Mouse (Mus musculus): Measurements from ENCODE around the gene Csrp1. TPM values are rescaled to one million over a fixed set of nuclear protein-coding genes. Genes with fewer than 3 reads are reported as not detected.
A peak's percentile ranks its signal among the peaks of the same experiment; 100 is the strongest.

The Csrp1 gene
- total RNA-seq, 4 experiments from 2014 or later, result 242 to 284 (median 250) TPM

DNA sequence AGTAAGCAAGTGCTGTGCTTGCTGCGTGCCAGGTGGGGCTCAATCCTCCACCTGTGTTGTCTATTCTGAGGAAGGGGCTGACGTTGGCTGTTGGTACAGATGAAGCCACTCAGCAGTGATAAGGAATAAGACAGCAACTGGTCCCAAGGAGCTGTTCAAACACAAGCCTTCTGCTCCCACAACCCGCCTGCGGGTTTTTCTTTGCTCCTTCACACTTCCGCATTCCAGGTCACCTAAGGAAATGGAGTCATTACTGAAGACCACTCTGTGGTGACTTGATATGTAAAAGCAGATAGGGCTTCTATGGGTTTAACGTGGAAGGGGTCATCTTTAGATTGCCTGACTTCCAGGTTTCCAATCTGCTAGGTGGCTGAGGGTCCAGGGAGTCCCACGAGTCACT is 11.5 kb downstream of the Csrp1 start:
- no peak for DNase-seq (ENCODE audit: low spot score in 2 of 2)

GRCm38 (mm10) chr1:135731897-135732684 is 12.2 kb downstream of the Csrp1 start:
- DNase-seq (ENCODE audit: low spot score in 2 of 2), result no peak

GRCm38 (mm10) chr1:135734225-135734937 is 14.5 kb downstream of the Csrp1 start:
- DNase-seq (ENCODE audit: low spot score in 2 of 2), result peak; percentile 73 to 86

- no peak for DNase-seq (ENCODE audit: low spot score in 2 of 2)
Measured at GRCm38 (mm10) chr1:135735460-135735859, 15.6 kb downstream of the Csrp1 start.

GRCm38 (mm10) chr1:135744987-135745386 is 25.1 kb downstream of the Csrp1 start:
- no peak for DNase-seq (ENCODE audit: low spot score in 2 of 2)

DNA sequence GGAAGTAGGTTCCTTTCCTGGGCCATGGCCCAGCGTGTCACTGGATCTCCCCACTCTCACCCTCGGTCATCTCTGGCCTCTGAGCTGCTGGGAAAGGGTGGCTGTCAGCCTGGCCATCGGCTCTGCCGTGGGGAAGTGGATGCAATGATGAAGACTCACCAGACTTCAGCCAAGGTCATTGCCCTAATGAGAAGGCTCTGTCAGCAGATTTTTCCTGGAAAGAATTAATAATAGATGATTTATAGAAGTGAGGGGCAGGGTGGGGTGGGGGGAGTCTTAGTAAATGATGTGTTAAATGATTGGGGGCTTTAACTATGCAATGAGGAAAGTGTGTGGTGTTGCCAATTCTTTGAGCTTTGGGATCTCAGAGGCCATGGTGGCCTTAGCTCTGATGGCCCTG is 26.4 kb downstream of the Csrp1 start:
- no peak for DNase-seq (ENCODE audit: low spot score in 2 of 2)

GRCm38 (mm10) chr1:135752737-135753348 is 33.0 kb downstream of the Csrp1 start:
- DNase-seq (ENCODE audit: low spot score in 2 of 2), result peak; percentile 87 to 94

DNA sequence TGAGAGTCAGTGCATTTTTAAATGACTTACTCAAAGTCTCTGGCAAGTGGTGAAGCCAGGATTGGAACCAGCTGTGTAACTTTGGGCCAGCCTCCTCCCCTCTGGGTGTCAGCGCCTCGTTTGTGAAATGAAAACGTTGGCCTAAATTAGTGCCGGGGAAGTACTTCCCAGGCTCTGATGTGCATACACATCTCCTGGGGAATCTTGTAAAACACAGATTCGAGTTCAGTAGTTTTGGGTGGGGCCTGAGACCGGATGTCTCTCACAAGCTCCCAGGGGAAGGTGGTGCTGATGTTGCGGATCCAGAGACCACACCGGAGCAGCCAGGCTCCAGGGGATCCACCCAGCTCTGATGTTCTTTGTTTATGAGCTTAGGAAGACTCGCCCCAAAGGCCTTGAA is 35.4 kb downstream of the Csrp1 start:
- no peak for DNase-seq (ENCODE audit: low spot score in 2 of 2)

GRCm38 (mm10) chr1:135755913-135756312 is 36.1 kb downstream of the Csrp1 start:
- DNase-seq (ENCODE audit: low spot score in 2 of 2), result no peak

DNA sequence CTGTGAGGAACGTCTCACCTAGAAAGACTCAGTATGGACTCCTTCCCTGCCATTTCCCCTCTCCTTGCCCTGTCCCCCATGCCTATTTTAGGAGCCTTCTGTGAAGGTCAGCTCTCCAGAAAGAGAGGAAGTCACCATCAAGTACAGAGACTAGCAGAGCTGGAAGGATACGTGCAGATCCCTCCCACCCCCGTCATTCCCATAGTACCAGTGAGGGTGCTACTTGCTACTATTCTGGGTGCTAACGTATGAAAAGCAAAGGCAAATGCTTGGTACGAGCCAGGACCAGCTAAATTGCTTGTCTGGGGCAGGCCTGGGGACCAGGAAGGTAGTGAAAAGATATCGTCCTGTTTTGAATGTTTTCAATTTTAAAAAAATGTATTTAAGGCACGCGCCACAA is 37.4 kb downstream of the Csrp1 start:
- no peak for DNase-seq (ENCODE audit: low spot score in 2 of 2)

GRCm38 (mm10) chr1:135759685-135760084 is 39.8 kb downstream of the Csrp1 start:
- DNase-seq (ENCODE audit: low spot score in 2 of 2), result no peak

DNA sequence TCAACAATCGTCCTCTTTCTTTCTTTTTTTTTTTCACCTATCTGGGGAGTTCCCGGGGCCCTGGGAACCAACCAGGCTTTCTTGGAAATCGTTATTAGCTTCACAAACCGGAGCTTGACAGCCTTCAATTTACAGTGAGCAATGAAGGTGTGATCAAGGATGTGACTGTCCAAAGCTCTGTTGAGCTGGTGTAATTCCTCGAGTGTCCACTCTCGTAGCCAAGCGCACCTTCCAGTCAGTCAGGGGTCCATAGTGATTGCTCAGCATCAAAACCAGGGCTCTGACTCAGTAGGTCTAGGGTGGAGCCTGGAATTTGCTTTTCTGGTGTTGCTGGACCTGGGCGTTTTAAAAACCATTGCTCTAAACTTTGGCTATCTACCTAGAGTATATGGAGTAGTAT is 40.4 kb downstream of the Csrp1 start:
- DNase-seq (ENCODE audit: low spot score in 2 of 2), result no peak

GRCm38 (mm10) chr1:135761728-135762127 is 41.9 kb downstream of the Csrp1 start:
- DNase-seq (ENCODE audit: low spot score in 2 of 2), result no peak

GRCm38 (mm10) chr1:135763503-135764205 is 43.8 kb downstream of the Csrp1 start:
- DNase-seq (ENCODE audit: low spot score in 2 of 2), result no peak

- DNase-seq (ENCODE audit: low spot score in 2 of 2), result no peak
Measured at GRCm38 (mm10) chr1:135764206-135764528, 44.3 kb downstream of the Csrp1 start.

DNA sequence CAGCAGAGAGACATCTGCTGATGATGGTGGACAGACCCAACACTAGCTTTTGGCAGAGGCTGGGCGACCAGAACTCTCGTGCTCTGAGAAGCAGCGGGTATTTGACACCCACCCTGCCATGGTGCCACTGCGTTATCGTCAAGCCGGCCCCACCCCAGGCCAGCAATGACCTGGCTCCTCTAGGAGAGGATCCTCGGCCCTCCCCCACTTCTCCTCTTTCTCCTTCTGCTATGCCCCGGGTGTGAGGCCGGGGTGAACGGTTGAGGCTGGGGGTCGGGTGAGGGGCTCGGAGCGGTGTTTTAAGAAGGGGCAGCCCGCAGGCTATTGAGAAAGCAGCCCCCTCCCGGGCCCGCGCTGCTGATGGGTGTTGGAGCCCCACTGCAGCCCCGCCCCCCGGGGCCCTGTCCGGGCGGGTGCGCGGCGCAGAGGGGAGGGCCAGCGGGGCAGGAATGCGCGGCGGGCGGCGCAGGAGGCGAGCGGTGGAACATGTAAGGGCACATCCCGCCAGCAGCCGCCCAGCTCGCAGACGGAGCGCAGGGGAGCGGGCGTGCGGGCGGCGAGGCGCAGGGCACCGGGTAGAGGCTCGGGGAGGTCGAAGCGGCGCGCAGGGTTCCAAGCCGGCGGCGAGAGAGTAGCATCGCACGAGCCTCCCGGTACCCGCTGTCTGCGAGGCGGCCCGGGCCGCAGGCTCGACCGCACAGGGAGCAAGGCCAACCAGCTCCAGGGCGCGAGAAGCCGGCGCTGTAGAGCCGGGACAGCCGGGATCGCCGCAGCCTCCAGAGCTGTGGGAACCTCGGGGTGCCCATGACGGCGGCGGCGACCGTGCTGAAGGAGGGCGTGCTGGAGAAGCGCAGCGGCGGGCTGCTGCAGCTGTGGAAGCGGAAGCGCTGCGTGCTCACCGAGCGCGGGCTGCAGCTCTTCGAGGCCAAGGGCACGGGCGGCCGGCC is 46.1 kb downstream of the Csrp1 start, which contains the start of gene Phlda3:
TSS of gene Phlda3 (plus strand) at position 475 of the 947 bp plus-strand sequence.
- peak in 1 of 2 experiments; percentile 41 for DNase-seq (ENCODE audit: low spot score in 2 of 2)

- DNase-seq (ENCODE audit: low spot score in 2 of 2), result no peak
Measured at GRCm38 (mm10) chr1:135766592-135767306, 46.9 kb downstream of the Csrp1 start.

DNA sequence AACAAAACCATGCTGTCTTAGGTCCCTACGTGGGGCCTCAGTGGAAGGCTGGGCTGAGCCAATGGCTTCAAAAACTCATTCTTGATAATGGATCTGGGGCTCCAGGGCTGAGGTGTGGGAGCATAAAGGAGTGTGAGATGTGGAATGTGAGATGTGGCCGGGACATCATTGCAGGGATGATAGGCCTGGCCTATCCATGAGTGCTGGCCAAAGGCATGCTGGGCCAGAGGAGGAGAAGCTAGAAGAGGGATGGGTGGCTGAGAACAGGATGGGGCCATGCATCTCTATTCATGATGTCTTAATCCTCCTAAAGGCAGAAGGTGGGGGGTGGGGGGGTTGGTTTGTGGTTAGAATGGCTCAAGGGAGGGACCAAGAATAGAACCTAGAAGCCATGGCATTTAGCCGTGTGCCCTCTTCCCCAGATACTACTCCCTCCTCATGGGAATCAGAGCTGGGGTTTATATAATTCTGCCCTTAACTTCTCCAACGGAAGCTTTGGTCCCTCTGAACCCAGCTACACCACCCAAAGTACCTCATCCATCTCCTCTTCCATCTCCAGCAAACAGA is 47.5 kb downstream of the Csrp1 start:
- no peak for DNase-seq (ENCODE audit: low spot score in 2 of 2)

- DNase-seq (ENCODE audit: low spot score in 2 of 2), result no peak
Measured at GRCm38 (mm10) chr1:135768400-135768799, 48.5 kb downstream of the Csrp1 start.

GRCm38 (mm10) chr1:135770237-135770636 is 50.4 kb downstream of the Csrp1 start:
- no peak for DNase-seq (ENCODE audit: low spot score in 2 of 2)
